In genomic region chr3:126952698-126953097, GRCm38 (mm10) we compare ENCODE assay signal across 30 mouse cellular contexts.
A peak's percentile ranks its signal among the peaks of the same experiment; 100 is the strongest.
DNase-seq lines count a peak whose midpoint lies in the region; ATAC-seq and TF ChIP-seq lines count a peak whose summit lies in the region.
"Had no signal": no experiment of that assay in that cellular context is flagged by ENCODE, and none has a peak within 500 bp of the region (broad histone marks: within the 10 kb centered on the region; RNA-seq: fewer than 3 reads in every experiment).

No protein-coding gene starts in this region.

- no peak overlapping the region for H3K9ac ChIP-seq in hindbrain, embryonic 14.5 days
- H3K9ac ChIP-seq: embryonic facial prominence, embryonic 12.5 days; embryonic facial prominence, embryonic 15.5 days; forebrain, embryonic 12.5 days; forebrain, embryonic 15.5 days; heart, embryonic 13.5 days; hindbrain, embryonic 12.5 days had no signal

- no peaks in the 10 kb centered on the region for H3K4me1 ChIP-seq in hindbrain, embryonic 14.5 days (replicated peaks; ENCODE audit: control insufficient read depth, insufficient read depth, low read length)
- H3K4me1 ChIP-seq: embryonic facial prominence, embryonic 12.5 days; embryonic facial prominence, embryonic 15.5 days; forebrain, embryonic 12.5 days; forebrain, embryonic 15.5 days; heart, embryonic 10.5 days; heart, embryonic 13.5 days; hindbrain, embryonic 12.5 days had no signal

- 29% methylated on average over 1 of the region's 1 CpGs for WGBS in hindbrain, embryonic 14.5 days

- H3ac ChIP-seq in C2C12 (ENCODE audit: control insufficient read depth, insufficient read length, low read depth), result no peak overlapping the region
- no peak overlapping the region for H3ac ChIP-seq in myocyte (ENCODE audit: control insufficient read depth, insufficient read length)

- H3K27ac ChIP-seq in hindbrain, embryonic 14.5 days, result no peak overlapping the region
- H3K27ac ChIP-seq: embryonic facial prominence, embryonic 12.5 days; embryonic facial prominence, embryonic 15.5 days; forebrain, embryonic 12.5 days; forebrain, embryonic 15.5 days; heart, embryonic 10.5 days; heart, embryonic 13.5 days; hindbrain, embryonic 12.5 days; hindbrain, postnatal 0 days had no signal

- no peaks in the 10 kb centered on the region for H3K79me3 ChIP-seq in C2C12 (ENCODE audit: low read depth)

- H3K9me3 ChIP-seq in hindbrain, embryonic 14.5 days (ENCODE audit: control insufficient read depth, low read length), result no peaks in the 10 kb centered on the region
- H3K9me3 ChIP-seq: embryonic facial prominence, embryonic 12.5 days; embryonic facial prominence, embryonic 15.5 days; forebrain, embryonic 12.5 days; forebrain, embryonic 15.5 days; heart, embryonic 10.5 days; heart, embryonic 13.5 days; hindbrain, embryonic 12.5 days had no signal

- peak; percentile 31 for DNase-seq in brain, adult 2 months (ENCODE audit: low read depth, low spot score)
- DNase-seq in hindbrain, embryonic 14.5 days (ENCODE audit: low spot score), result no peak
- DNase-seq in heart, adult 9 months (ENCODE audit: low spot score in 2 of 2), result no peak
- no peak for DNase-seq in urinary bladder, adult 2 months (ENCODE audit: low spot score)
- DNase-seq: adrenal gland, postnatal 10 days; adrenal gland, postnatal 36 days; B cell, adult 2 months; cerebellum, adult 11-12 months; cerebellum, adult 9-10 months; cerebellum, postnatal 14 days; gastrocnemius, postnatal 10 days; heart, adult 18-20 months; heart, postnatal 14 days; heart, postnatal 4 days; kidney, adult 18-20 months had no signal

- H3K36me3 ChIP-seq in C2C12 (ENCODE audit: control insufficient read depth, insufficient read depth) (no peaks in the 10 kb centered on the region), myocyte (ENCODE audit: control insufficient read depth, insufficient read depth) (peaks cover 14% of the 10 kb centered on the region)
- H3K36me3 ChIP-seq in hindbrain, embryonic 14.5 days (replicated peaks; ENCODE audit: control insufficient read depth, insufficient read depth), result peaks cover 86% of the 10 kb centered on the region
- H3K36me3 ChIP-seq: embryonic facial prominence, embryonic 12.5 days had no signal

- no peaks in the 10 kb centered on the region for H3K79me2 ChIP-seq in C2C12 (ENCODE audit: control insufficient read depth, insufficient read depth)
- H3K79me2 ChIP-seq in myocyte (ENCODE audit: control insufficient read depth, insufficient read depth), result no peaks in the 10 kb centered on the region

- no peak for TF ChIP-seq POLR2A in myocyte (IDR thresholded peaks at IDR 0.05; ENCODE audit: insufficient read length, low read depth)

- H3K4me3 ChIP-seq in C2C12 (ENCODE audit: insufficient read depth, poor library complexity, severe bottlenecking) (no peak overlapping the region), myocyte (no peak overlapping the region)
- H3K4me3 ChIP-seq in hindbrain, embryonic 14.5 days (replicated peaks; ENCODE audit: low read length), result no peak overlapping the region
- H3K4me3 ChIP-seq: embryonic facial prominence, embryonic 12.5 days; embryonic facial prominence, embryonic 15.5 days; forebrain, embryonic 12.5 days; forebrain, embryonic 15.5 days; heart, embryonic 10.5 days; heart, embryonic 13.5 days; hindbrain, embryonic 12.5 days had no signal

- TF ChIP-seq CTCF in C2C12 (IDR thresholded peaks at IDR 0.05; ENCODE audit: control insufficient read depth, insufficient read depth, insufficient read length), result no peak

- no peaks in the 10 kb centered on the region for H3K27me3 ChIP-seq in C2C12 (ENCODE audit: control insufficient read depth, insufficient read depth, insufficient read length)
- H3K27me3 ChIP-seq in myocyte (ENCODE audit: control insufficient read depth, insufficient read depth, insufficient read length), result no peaks in the 10 kb centered on the region
- no peaks in the 10 kb centered on the region for H3K27me3 ChIP-seq in hindbrain, embryonic 14.5 days (ENCODE audit: control insufficient read depth, insufficient read depth, low read length)
- H3K27me3 ChIP-seq: embryonic facial prominence, embryonic 12.5 days; embryonic facial prominence, embryonic 15.5 days; forebrain, embryonic 12.5 days; forebrain, embryonic 15.5 days; heart, embryonic 13.5 days; hindbrain, embryonic 12.5 days had no signal

- ATAC-seq in granulocyte monocyte progenitor cell, adult 5-6 weeks (replicated peaks; ENCODE audit: poor library complexity, severe bottlenecking), result peak; percentile 61
- ATAC-seq in hindbrain, embryonic 14.5 days (ENCODE audit: low FRiP score), result no peak
- ATAC-seq: activated CD4-positive, CD25-positive, alpha-beta regulatory T cell, adult 4 months; CD4-positive, CD25-positive, alpha-beta regulatory T cell, adult 4 months; forebrain, embryonic 15.5 days; hindbrain, postnatal 0 days; inflammation-experienced regulatory T-cells, adult 6 months; intestine, embryonic 16.5 days had no signal

- H3K4me2 ChIP-seq in myocyte (ENCODE audit: low read depth), result no peak overlapping the region
- H3K4me2 ChIP-seq in hindbrain, embryonic 14.5 days (replicated peaks), result no peak overlapping the region
- H3K4me2 ChIP-seq: embryonic facial prominence, embryonic 12.5 days; embryonic facial prominence, embryonic 15.5 days; forebrain, embryonic 12.5 days; forebrain, embryonic 15.5 days; heart, embryonic 13.5 days; hindbrain, embryonic 12.5 days had no signal

TF ChIP-seq in C2C12, 6 proteins besides CTCF, POLR2A, EP300 and RAD21:
- TF ChIP-seq MAX (IDR thresholded peaks at IDR 0.05), result no peak
- TF ChIP-seq USF1 (IDR thresholded peaks at IDR 0.05; ENCODE audit: low read depth), result peak; percentile 61

TF ChIP-seq in myocyte, 11 proteins besides CTCF, POLR2A, EP300 and RAD21:
- peak; percentile 36 for TF ChIP-seq USF1 (IDR thresholded peaks at IDR 0.05; ENCODE audit: low read depth)
- no peak for TF ChIP-seq MYOD1 (IDR thresholded peaks at IDR 0.05; ENCODE audit: control insufficient read depth in 1 of 3, insufficient read length in 2 of 3, low read depth in 2 of 3)
- TF ChIP-seq MYOG (IDR thresholded peaks at IDR 0.05; ENCODE audit: control insufficient read depth in 1 of 3, insufficient read depth in 1 of 3, insufficient read length in 2 of 3, low read depth in 2 of 3), result no peak
- no peak for TF ChIP-seq TCF12 (IDR thresholded peaks at IDR 0.05; ENCODE audit: insufficient read depth, poor library complexity, severe bottlenecking)
- no peak for TF ChIP-seq TCF3 (IDR thresholded peaks at IDR 0.05; ENCODE audit: insufficient read length, low read depth)
